Mouse (Mus musculus) intestine, embryonic 14.5 days (tissue): ENCODE results near the gene Gm20696. TPM values are rescaled to one million over a fixed set of nuclear protein-coding genes. Genes with fewer than 3 reads are reported as not detected.

Experiments used
- ATAC-seq: fragments of 200-750 bp; cut with Nextera tagmentation; replicated peaks from 2 replicates; pipeline ENCODE4 v1.8.0; 2017; ENCODE audit warnings: low read depth, moderate number of reproducible peaks, moderate TSS enrichment, moderate library complexity; ENCODE audit not compliant: low FRiP score, low TSS enrichment
- DNase-seq: peaks from one replicate; pipeline ENCODE4 v3.0.0-alpha.2; 2018; ENCODE audit warnings: low spot score
- H3K27ac ChIP-seq: fragments of 300-500 bp; sonication (generic); 2 replicates; pipeline ENCODE4 v1.5.1; 2014; ENCODE audit warnings: low read depth, mild to moderate bottlenecking, control low read depth
- H3K27me3 ChIP-seq: fragments of 300-500 bp; sonication (generic); replicated peaks from 2 replicates; pipeline ENCODE4 v1.6.1; 2014; ENCODE audit warnings: low read length, control low read depth; ENCODE audit not compliant: control insufficient read depth, insufficient read depth
- H3K36me3 ChIP-seq: fragments of 300-500 bp; sonication (generic); 2 replicates; pipeline ENCODE4 v1.6.1; 2014; ENCODE audit warnings: low read length, control low read depth; ENCODE audit not compliant: control insufficient read depth, insufficient read depth
- H3K4me1 ChIP-seq: fragments of 300-500 bp; sonication (generic); replicated peaks from 2 replicates; pipeline ENCODE4 v1.6.1; 2014; ENCODE audit warnings: low read length, control low read depth, mixed read lengths; ENCODE audit not compliant: control insufficient read depth, insufficient read depth
- H3K4me2 ChIP-seq: fragments of 300-500 bp; sonication (generic); 2 replicates; pipeline ENCODE4 v1.6.1; 2014; ENCODE audit warnings: low read length
- H3K4me3 ChIP-seq: fragments of 300-500 bp; sonication (generic); 2 replicates; pipeline ENCODE4 v1.5.1; 2014; ENCODE audit warnings: low read depth, low read length, control low read depth, mixed read lengths
- H3K9ac ChIP-seq: fragments of 300-500 bp; sonication (generic); 2 replicates; pipeline ENCODE4 v1.6.1; 2014; ENCODE audit warnings: mild to moderate bottlenecking, low read length
- H3K9me3 ChIP-seq: fragments of 300-500 bp; sonication (generic); 2 replicates; pipeline ENCODE4 v1.6.1; 2016; ENCODE audit warnings: low read length, control low read depth; ENCODE audit not compliant: control insufficient read depth
- WGBS: fragments of 180-500 bp; shearing (Covaris S2); extraction: QIAGEN DNeasy Blood & Tissue Kit; methylation state at CpG from one replicate; pipeline ENCODE4 v1.1.7; 2014; 5-methylcytosine and 5-hydroxymethylcytosine counted together
- polyA plus RNA-seq: library from polyadenylated mRNA; unstranded; fragments of >200 nt; fragmentation: Nextera tagmentation; extraction: Ambion mirVana; gene quantifications from 2 replicates; pipeline ENCODE4 v1.2.1, GENCODE M21; 2014

Gm20696 gene
- polyA plus RNA-seq, 1 experiment from 2014 or later = 6.9 TPM

- no peak overlapping the region for H3K4me2 ChIP-seq
- no peak overlapping the region for H3K4me3 ChIP-seq
- H3K4me1 ChIP-seq = peaks cover 38% of the 10 kb centered on the region
- no peak overlapping the region for H3K9ac ChIP-seq
- WGBS = 79% methylated on average over 11 of the region's 11 CpGs
- no peak for DNase-seq
- H3K9me3 ChIP-seq = no peaks in the 10 kb centered on the region
- no peak for ATAC-seq
- H3K36me3 ChIP-seq = no peaks in the 10 kb centered on the region
- H3K27me3 ChIP-seq = no peaks in the 10 kb centered on the region
- H3K27ac ChIP-seq = no peak overlapping the region; the same call in 1 of the 2 replicates
These were observed 338.9 kb downstream of the Gm20696 start for GRCm38 (mm10) chr6:99327721-99328120.

GRCm38 (mm10) chr6:99325881-99326280 is 340.7 kb downstream of the Gm20696 start:
- Histone ChIP-seq H3K4me2 (no peak overlapping the region), H3K27ac (no peak overlapping the region)

GRCm38 (mm10) chr6:99325461-99325860 is 341.1 kb downstream of the Gm20696 start:
- ATAC-seq (no peak), DNase-seq (no peak)
- Histone ChIP-seq H3K27ac (no peak overlapping the region), H3K9ac (no peak overlapping the region), H3K27me3 (no peaks in the 10 kb centered on the region), H3K4me2 (no peak overlapping the region), H3K4me1 (peaks cover 41% of the 10 kb centered on the region), H3K9me3 (no peaks in the 10 kb centered on the region), H3K36me3 (no peaks in the 10 kb centered on the region), H3K4me3 (no peak overlapping the region)
- WGBS = 81% methylated on average over 5 of the region's 5 CpGs

More at GRCm38 (mm10) chr6:99325881-99326280, 340.7 kb downstream of the Gm20696 start:
- Histone ChIP-seq H3K36me3 (no peaks in the 10 kb centered on the region), H3K4me1 (peaks cover 38% of the 10 kb centered on the region), H3K9ac (no peak overlapping the region), H3K27me3 (no peaks in the 10 kb centered on the region), H3K9me3 (no peaks in the 10 kb centered on the region), H3K4me3 (no peak overlapping the region)
- WGBS = 93% methylated on average over 2 of the region's 2 CpGs
- ATAC-seq (no peak), DNase-seq (no peak)

GRCm38 (mm10) chr6:99322132-99322904 is 344.3 kb downstream of the Gm20696 start:
- Histone ChIP-seq H3K4me1 (peaks cover 20% of the 10 kb centered on the region), H3K4me3 (no peak overlapping the region), H3K36me3 (no peaks in the 10 kb centered on the region), H3K9me3 (no peaks in the 10 kb centered on the region), H3K27ac (no peak overlapping the region), H3K9ac (no peak overlapping the region), H3K4me2 (no peak overlapping the region), H3K27me3 (no peaks in the 10 kb centered on the region)
- ATAC-seq (no peak), DNase-seq (no peak)
- WGBS = 87% methylated on average over 8 of the region's 8 CpGs

- H3K4me3 ChIP-seq = no peak overlapping the region
- no peaks in the 10 kb centered on the region for H3K27me3 ChIP-seq
- H3K4me2 ChIP-seq = no peak overlapping the region
- 60% methylated on average over 8 of the region's 8 CpGs for WGBS
- no peak overlapping the region for H3K9ac ChIP-seq
- H3K4me1 ChIP-seq = peaks cover 17% of the 10 kb centered on the region
- H3K27ac ChIP-seq = no peak overlapping the region
- DNase-seq = no peak
- H3K36me3 ChIP-seq = no peaks in the 10 kb centered on the region
- H3K9me3 ChIP-seq = no peaks in the 10 kb centered on the region
- no peak for ATAC-seq
These were observed 346.2 kb downstream of the Gm20696 start for GRCm38 (mm10) chr6:99320444-99320843.

DNA sequence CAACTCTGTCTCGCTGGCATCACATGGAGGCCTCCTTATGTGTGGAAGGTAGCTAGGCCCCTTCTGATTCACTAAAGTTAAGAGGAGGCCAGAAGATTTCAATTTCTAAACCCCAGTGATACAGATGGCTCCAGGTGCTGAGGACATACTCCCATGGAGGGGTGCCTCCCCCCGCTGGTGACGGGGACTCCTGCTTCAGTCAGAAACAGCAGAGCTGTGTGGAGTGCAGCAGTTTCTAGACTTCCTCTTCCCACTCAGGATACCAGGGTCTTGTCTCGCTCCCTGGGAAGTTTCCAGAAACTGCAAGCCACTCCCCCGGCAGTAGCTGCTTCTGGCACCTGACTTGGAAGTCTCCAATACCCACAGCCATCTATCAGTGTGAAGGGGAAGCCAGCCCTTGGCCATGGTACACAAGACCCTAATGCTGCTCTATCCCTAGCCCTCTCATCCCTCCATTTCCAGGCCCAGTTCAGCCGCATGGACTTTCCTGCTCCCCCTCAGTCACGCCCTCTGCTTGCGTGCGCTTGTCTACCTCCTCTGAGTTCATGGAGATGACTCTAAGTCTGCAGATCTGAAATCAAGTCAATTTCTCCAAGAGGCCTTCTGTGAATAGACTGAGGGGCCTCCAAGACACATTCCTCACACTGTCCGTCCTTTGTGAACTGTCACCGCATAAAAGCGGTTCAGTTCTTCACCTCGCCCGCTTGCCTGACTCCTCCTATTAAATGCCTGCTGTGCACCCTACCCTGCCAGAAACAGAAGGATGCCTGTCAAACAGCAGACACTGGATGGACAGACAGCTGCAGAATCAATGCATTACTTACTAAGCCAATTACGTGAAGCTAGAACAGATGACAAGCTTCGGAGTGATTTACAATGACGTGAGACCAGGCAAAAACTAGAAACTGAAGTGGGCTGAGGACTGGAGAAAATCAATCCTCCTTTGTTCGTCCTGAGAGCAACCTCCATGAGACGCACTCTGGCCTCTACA is 346.9 kb downstream of the Gm20696 start:
- Histone ChIP-seq H3K27ac (no peak overlapping the region), H3K4me2 (no peak overlapping the region), H3K36me3 (no peaks in the 10 kb centered on the region), H3K4me3 (no peak overlapping the region), H3K9me3 (no peaks in the 10 kb centered on the region), H3K4me1 (peaks cover 21% of the 10 kb centered on the region), H3K27me3 (no peaks in the 10 kb centered on the region), H3K9ac (no peak overlapping the region)
- ATAC-seq (no peak), DNase-seq (no peak)
- WGBS = 78% methylated on average over 19 of the region's 19 CpGs

- no peak for ATAC-seq
- H3K9me3 ChIP-seq = no peaks in the 10 kb centered on the region
- no peaks in the 10 kb centered on the region for H3K27me3 ChIP-seq
- peaks cover 16% of the 10 kb centered on the region for H3K4me1 ChIP-seq
- no peak for DNase-seq
- WGBS = 48% methylated on average over 3 of the region's 3 CpGs
- no peak overlapping the region for H3K27ac ChIP-seq
- no peak overlapping the region for H3K9ac ChIP-seq
- no peaks in the 10 kb centered on the region for H3K36me3 ChIP-seq
- no peak overlapping the region for H3K4me2 ChIP-seq
- H3K4me3 ChIP-seq = no peak overlapping the region
These were observed 351.9 kb downstream of the Gm20696 start for GRCm38 (mm10) chr6:99314746-99315145.

- Histone ChIP-seq H3K4me3 (no peak overlapping the region), H3K27ac (no peak overlapping the region), H3K9ac (no peak overlapping the region), H3K9me3 (no peaks in the 10 kb centered on the region), H3K4me2 (no peak overlapping the region), H3K27me3 (no peaks in the 10 kb centered on the region), H3K4me1 (peaks cover 9% of the 10 kb centered on the region), H3K36me3 (no peaks in the 10 kb centered on the region)
- no peak for DNase-seq
- no peak for ATAC-seq
- 76% methylated on average over 12 of the region's 12 CpGs for whole genome bisulfite sequencing
These were observed 356.1 kb downstream of the Gm20696 start for GRCm38 (mm10) chr6:99310529-99310928.
